Mouse (Mus musculus) embryonic facial prominence, embryonic 10.5 days (tissue): Measurements from ENCODE around the gene Spib. TPM values are rescaled to one million over a fixed set of nuclear protein-coding genes. Genes with fewer than 3 reads are reported as not detected.

ENCODE experiments used
- DNase-seq: peaks from one replicate; pipeline ENCODE4 v3.0.0-alpha.2; 2017; ENCODE audit warnings: low spot score
- H3K27ac ChIP-seq: fragments of 300-500 bp; sonication (generic); replicated peaks from 2 replicates; pipeline ENCODE4 v1.5.1; 2016; ENCODE audit warnings: mild to moderate bottlenecking
- H3K27me3 ChIP-seq: fragments of 300-500 bp; sonication (generic); replicated peaks from 2 replicates; pipeline ENCODE4 v1.6.1; 2016; ENCODE audit warnings: low read depth, mild to moderate bottlenecking; ENCODE audit not compliant: poor library complexity, severe bottlenecking
- H3K36me3 ChIP-seq: fragments of 300-500 bp; sonication (generic); replicated peaks from 2 replicates; pipeline ENCODE4 v1.6.1; 2016; ENCODE audit warnings: mild to moderate bottlenecking, moderate library complexity
- H3K4me1 ChIP-seq: fragments of 300-500 bp; sonication (generic); 2 replicates; pipeline ENCODE4 v1.6.1; 2016
- H3K4me3 ChIP-seq: fragments of 300-500 bp; sonication (generic); 2 replicates; pipeline ENCODE4 v1.5.1; 2016; ENCODE audit warnings: mild to moderate bottlenecking, moderate library complexity
- H3K9me3 ChIP-seq: fragments of 300-500 bp; sonication (generic); 2 replicates; pipeline ENCODE4 v1.6.1; 2016; ENCODE audit warnings: mild to moderate bottlenecking
- WGBS: fragments of 180-500 bp; shearing (Covaris S2); methylation state at CpG from one replicate; pipeline ENCODE4 v1.1.7; 2016; 5-methylcytosine and 5-hydroxymethylcytosine counted together
- polyA plus RNA-seq: library from polyadenylated mRNA; unstranded; fragments of >200 nt; fragmentation: Nextera tagmentation; extraction: Ambion mirVana; gene quantifications from 2 replicates; pipeline ENCODE4 v1.2.1, GENCODE M21; 2016

The Spib gene
- polyA plus RNA-seq, 1 experiment from 2014 or later, result not detected

- 62% methylated on average over 5 of the region's 5 CpGs for WGBS
- Histone ChIP-seq H3K27ac (no peak overlapping the region), H3K4me3 (no peak overlapping the region), H3K4me1 (peaks cover 8% of the 10 kb centered on the region), H3K9me3 (no peaks in the 10 kb centered on the region), H3K27me3 (peaks cover 37% of the 10 kb centered on the region), H3K36me3 (peaks cover 43% of the 10 kb centered on the region)
- no peak for DNase-seq
Measured at GRCm38 (mm10) chr7:44531207-44531606, 664 bp downstream of the Spib start.

GRCm38 (mm10) chr7:44530507-44530906 lies 1.4 kb downstream of the Spib start:
- DNase-seq, result no peak
- H3K9me3 ChIP-seq, result no peaks in the 10 kb centered on the region
- H3K4me3 ChIP-seq, result no peak overlapping the region
- H3K36me3 ChIP-seq, result peaks cover 36% of the 10 kb centered on the region
- H3K27me3 ChIP-seq, result peaks cover 44% of the 10 kb centered on the region
- WGBS, result 85% methylated on average over 3 of the region's 3 CpGs
- H3K4me1 ChIP-seq, result peaks cover 10% of the 10 kb centered on the region
- H3K27ac ChIP-seq, result no peak overlapping the region

- WGBS, result 51% methylated on average over 5 of the region's 5 CpGs
- DNase-seq, result no peak
- peaks cover 54% of the 10 kb centered on the region for H3K27me3 ChIP-seq
- H3K4me1 ChIP-seq, result peaks cover 20% of the 10 kb centered on the region
- H3K4me3 ChIP-seq, result no peak overlapping the region
- H3K27ac ChIP-seq, result no peak overlapping the region
- no peaks in the 10 kb centered on the region for H3K9me3 ChIP-seq
- peaks cover 26% of the 10 kb centered on the region for H3K36me3 ChIP-seq
Measured at GRCm38 (mm10) chr7:44529518-44529917, 2.4 kb downstream of the Spib start.

- Histone ChIP-seq H3K4me1 (peaks cover 23% of the 10 kb centered on the region), H3K36me3 (peaks cover 8% of the 10 kb centered on the region), H3K9me3 (no peaks in the 10 kb centered on the region), H3K27ac (no peak overlapping the region), H3K27me3 (peaks cover 72% of the 10 kb centered on the region), H3K4me3 (peak overlapping the region; percentile 52)
- WGBS, result 6% methylated on average over 40 of the region's 40 CpGs
- peak; percentile 78 for DNase-seq
Measured at GRCm38 (mm10) chr7:44527483-44528398, 4.1 kb downstream of the Spib start.

- H3K27me3 ChIP-seq, result peaks cover 84% of the 10 kb centered on the region
- DNase-seq, result no peak
- H3K27ac ChIP-seq, result no peak overlapping the region
Measured at GRCm38 (mm10) chr7:44526414-44527154, 5.3 kb downstream of the Spib start.

GRCm38 (mm10) chr7:44525126-44525832 lies 6.6 kb downstream of the Spib start:
- Histone ChIP-seq H3K27me3 (peaks cover 95% of the 10 kb centered on the region), H3K4me3 (peak overlapping the region; percentile 32), H3K27ac (no peak overlapping the region)

More at GRCm38 (mm10) chr7:44526414-44527154, 5.3 kb downstream of the Spib start:
- 86% methylated on average over 14 of the region's 14 CpGs for WGBS
- Histone ChIP-seq H3K9me3 (no peaks in the 10 kb centered on the region), H3K4me3 (no peak overlapping the region), H3K36me3 (no peaks in the 10 kb centered on the region), H3K4me1 (peaks cover 24% of the 10 kb centered on the region)

GRCm38 (mm10) chr7:44524502-44524901 lies 7.4 kb downstream of the Spib start, which contains the start of gene Mybpc2:
TSS of gene Mybpc2 (minus strand) at chr7:44524656.
- Histone ChIP-seq H3K9me3 (no peaks in the 10 kb centered on the region), H3K27ac (no peak within 1 kb of the TSS), H3K36me3 (no peaks in the 10 kb centered on the region), H3K4me3 (peak within 1 kb of the TSS; percentile 32), H3K27me3 (peaks cover 90% of the 10 kb centered on the region), H3K4me1 (peaks cover 27% of the 10 kb centered on the region)
- 29% methylated on average over 12 of the region's 12 CpGs for WGBS
- DNase-seq, result no peak

More at GRCm38 (mm10) chr7:44525126-44525832, 6.6 kb downstream of the Spib start:
- no peaks in the 10 kb centered on the region for H3K36me3 ChIP-seq
- peak; percentile 33 for DNase-seq
- 14% methylated on average over 22 of the region's 22 CpGs for WGBS
- no peaks in the 10 kb centered on the region for H3K9me3 ChIP-seq
- peaks cover 27% of the 10 kb centered on the region for H3K4me1 ChIP-seq

GRCm38 (mm10) chr7:44523056-44523455 lies 8.8 kb downstream of the Spib start:
- peaks cover 80% of the 10 kb centered on the region for H3K27me3 ChIP-seq

GRCm38 (mm10) chr7:44521710-44522109 lies 10.2 kb downstream of the Spib start:
- DNase-seq, result peak; percentile 79
- Histone ChIP-seq H3K27ac (no peak overlapping the region), H3K4me3 (peak overlapping the region; percentile 42), H3K9me3 (no peaks in the 10 kb centered on the region), H3K27me3 (peaks cover 67% of the 10 kb centered on the region), H3K4me1 (peaks cover 18% of the 10 kb centered on the region), H3K36me3 (no peaks in the 10 kb centered on the region)
- 4% methylated on average over 20 of the region's 20 CpGs for WGBS

More at GRCm38 (mm10) chr7:44523056-44523455, 8.8 kb downstream of the Spib start:
- H3K9me3 ChIP-seq, result no peaks in the 10 kb centered on the region
- WGBS, result 80% methylated on average over 2 of the region's 2 CpGs
- H3K4me3 ChIP-seq, result no peak overlapping the region
- H3K36me3 ChIP-seq, result no peaks in the 10 kb centered on the region
- DNase-seq, result no peak
- no peak overlapping the region for H3K27ac ChIP-seq
- peaks cover 24% of the 10 kb centered on the region for H3K4me1 ChIP-seq

GRCm38 (mm10) chr7:44520990-44521389 lies 10.9 kb downstream of the Spib start:
- H3K9me3 ChIP-seq, result no peaks in the 10 kb centered on the region
- peaks cover 18% of the 10 kb centered on the region for H3K4me1 ChIP-seq
- peaks cover 60% of the 10 kb centered on the region for H3K27me3 ChIP-seq
- DNase-seq, result no peak
- no peak overlapping the region for H3K27ac ChIP-seq
- WGBS, result 64% methylated on average over 3 of the region's 3 CpGs
- no peak overlapping the region for H3K4me3 ChIP-seq
- H3K36me3 ChIP-seq, result no peaks in the 10 kb centered on the region

GRCm38 (mm10) chr7:44519240-44519913 lies 12.5 kb downstream of the Spib start:
- H3K4me3 ChIP-seq, result no peak overlapping the region
- H3K9me3 ChIP-seq, result no peaks in the 10 kb centered on the region
- DNase-seq, result no peak
- no peaks in the 10 kb centered on the region for H3K36me3 ChIP-seq
- H3K27ac ChIP-seq, result no peak overlapping the region
- peaks cover 5% of the 10 kb centered on the region for H3K4me1 ChIP-seq
- peaks cover 47% of the 10 kb centered on the region for H3K27me3 ChIP-seq
- 72% methylated on average over 9 of the region's 9 CpGs for WGBS
